Mouse (Mus musculus) kidney, postnatal 0 days (tissue): ENCODE measurements around the gene Fgfr2. TPM values are rescaled to one million over a fixed set of nuclear protein-coding genes. Genes with fewer than 3 reads are reported as not detected.
A peak's percentile ranks its signal among the peaks of the same experiment; 100 is the strongest.

Experiments
- ATAC-seq: fragments of 200-750 bp; cut with Nextera tagmentation; replicated peaks from 2 replicates; pipeline ENCODE4 v1.8.0; 2017; ENCODE audit warnings: low read depth, moderate number of reproducible peaks, moderate TSS enrichment, moderate library complexity; ENCODE audit not compliant: low FRiP score
- DNase-seq: peaks from one replicate; pipeline ENCODE4 v3.0.0-alpha.2; 2016; ENCODE audit warnings: low spot score
- H3K27ac ChIP-seq: fragments of 300-500 bp; sonication (generic); 2 replicates; pipeline ENCODE4 v1.5.1; 2014; ENCODE audit warnings: mild to moderate bottlenecking
- H3K27me3 ChIP-seq: fragments of 300-500 bp; sonication (generic); 2 replicates; pipeline ENCODE4 v1.6.1; 2014; ENCODE audit warnings: low read length, mixed read lengths; ENCODE audit not compliant: insufficient read depth
- H3K36me3 ChIP-seq: fragments of 300-500 bp; sonication (generic); 2 replicates; pipeline ENCODE4 v1.6.1; 2014; ENCODE audit warnings: low read length, mixed read lengths; ENCODE audit not compliant: insufficient read depth
- H3K4me1 ChIP-seq: fragments of 300-500 bp; sonication (generic); replicated peaks from 2 replicates; pipeline ENCODE4 v1.6.1; 2014; ENCODE audit warnings: antibody characterized with exemption, low read length, mixed read lengths; ENCODE audit not compliant: insufficient read depth
- H3K4me2 ChIP-seq: fragments of 300-500 bp; sonication (generic); 2 replicates; pipeline ENCODE4 v1.6.1; 2014; ENCODE audit warnings: mild to moderate bottlenecking, low read length, moderate library complexity, mixed read lengths
- H3K4me3 ChIP-seq: fragments of 300-500 bp; sonication (generic); replicated peaks from 2 replicates; pipeline ENCODE4 v1.5.1; 2014; ENCODE audit warnings: low read depth, low read length
- H3K9ac ChIP-seq: fragments of 300-500 bp; sonication (generic); 2 replicates; pipeline ENCODE4 v1.6.1; 2014; ENCODE audit warnings: low read depth, low read length
- H3K9me3 ChIP-seq: fragments of 300-500 bp; sonication (generic); replicated peaks from 2 replicates; pipeline ENCODE4 v1.6.1; 2016; ENCODE audit warnings: low read length, inconsistent platforms, mixed read lengths
- CTCF ChIP-seq: IDR thresholded peaks from 2 replicates; pipeline ENCODE4 v1.5.1; 2016; ENCODE audit warnings: antibody characterized with exemption, low read depth, mild to moderate bottlenecking, moderate library complexity
- WGBS: fragments of 180-500 bp; shearing (Covaris S2); extraction: QIAGEN DNeasy Blood & Tissue Kit; methylation state at CpG from one replicate; pipeline ENCODE4 v1.1.7; 2014; 5-methylcytosine and 5-hydroxymethylcytosine counted together
- polyA plus RNA-seq: library from polyadenylated mRNA; unstranded; fragments of >200 nt; fragmentation: Nextera tagmentation; extraction: Ambion mirVana; gene quantifications from 2 replicates; pipeline ENCODE4 v1.2.1, GENCODE M21; 2015

Gene Fgfr2
- polyA plus RNA-seq, 1 experiment from 2014 or later = 79.8 TPM

DNA sequence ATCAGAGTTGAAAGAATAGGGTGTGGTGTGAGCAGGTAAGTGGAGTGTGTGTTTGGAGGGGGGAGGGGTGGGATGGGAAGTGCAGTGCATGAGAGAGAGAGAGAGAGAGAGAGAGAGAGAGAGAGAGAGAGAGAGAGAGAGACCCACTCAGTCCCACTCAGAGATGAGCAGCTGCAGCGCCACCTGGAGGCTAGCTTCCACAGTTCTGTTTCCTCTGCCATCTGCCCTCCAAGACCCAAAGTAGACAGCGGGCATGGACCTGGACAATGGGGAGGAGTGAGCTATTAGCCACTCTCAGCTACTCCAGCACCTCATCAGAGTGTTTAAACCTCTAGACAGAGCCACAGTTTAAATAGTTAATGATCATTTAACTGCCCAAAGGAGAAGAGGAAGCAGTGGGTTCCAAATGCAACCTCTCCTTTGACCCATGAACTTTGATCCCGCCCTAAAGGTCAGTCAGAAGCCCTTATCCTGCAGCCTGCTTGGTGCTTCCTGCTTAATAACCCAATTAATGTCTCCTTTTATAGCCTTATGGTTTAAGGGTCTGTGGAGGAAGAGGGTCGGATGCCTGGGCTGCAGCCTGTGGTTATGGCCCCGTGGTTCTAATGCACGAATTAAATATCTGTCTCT is 1322.6 kb downstream of the Fgfr2 start:
- H3K4me1 ChIP-seq = peaks cover 7% of the 10 kb centered on the region; the same call in 1 of the 2 replicates
- no peak overlapping the region for H3K9ac ChIP-seq
- H3K4me2 ChIP-seq = 0 out of 2 replicates have a peak overlapping the region, but pooled peaks have one; percentile 37
- ATAC-seq = no peak
- no peak overlapping the region for H3K27ac ChIP-seq
- DNase-seq = peak; percentile 33
- H3K4me3 ChIP-seq = no peak overlapping the region
- H3K9me3 ChIP-seq = no peaks in the 10 kb centered on the region
- no peaks in the 10 kb centered on the region for H3K36me3 ChIP-seq
- TF ChIP-seq CTCF = peak; percentile 64
- 12% methylated on average over 6 of the region's 6 CpGs for WGBS
- H3K27me3 ChIP-seq = no peaks in the 10 kb centered on the region

DNA sequence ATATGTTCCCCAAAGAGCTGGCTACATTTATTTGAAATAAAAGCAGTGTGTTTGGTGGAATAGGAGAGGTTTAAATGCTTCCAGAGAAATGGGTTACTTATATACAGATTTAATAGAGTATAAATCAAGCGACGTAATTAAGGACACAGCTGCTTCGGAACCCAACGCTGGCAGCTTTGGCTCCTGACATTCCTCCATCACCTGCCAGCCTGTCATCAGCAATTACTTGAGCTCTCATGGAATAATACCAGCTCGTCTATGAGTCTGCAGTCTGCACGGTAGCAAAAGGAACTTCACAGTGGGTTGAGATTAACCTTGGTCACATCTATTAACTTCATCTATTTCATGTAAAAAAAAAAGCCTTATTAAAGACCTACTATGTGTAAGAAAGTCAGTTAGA is 1326.0 kb downstream of the Fgfr2 start:
- no peaks in the 10 kb centered on the region for H3K36me3 ChIP-seq
- H3K4me1 ChIP-seq = peaks cover 7% of the 10 kb centered on the region; the same call in 1 of the 2 replicates
- no peak for DNase-seq
- no peak overlapping the region for H3K4me3 ChIP-seq
- WGBS = 65% methylated on average over 6 of the region's 6 CpGs
- no peak overlapping the region for H3K9ac ChIP-seq
- TF ChIP-seq CTCF = no peak
- H3K4me2 ChIP-seq = no peak overlapping the region
- H3K27me3 ChIP-seq = no peaks in the 10 kb centered on the region
- no peak for ATAC-seq
- H3K9me3 ChIP-seq = no peaks in the 10 kb centered on the region
- H3K27ac ChIP-seq = no peak overlapping the region

DNA sequence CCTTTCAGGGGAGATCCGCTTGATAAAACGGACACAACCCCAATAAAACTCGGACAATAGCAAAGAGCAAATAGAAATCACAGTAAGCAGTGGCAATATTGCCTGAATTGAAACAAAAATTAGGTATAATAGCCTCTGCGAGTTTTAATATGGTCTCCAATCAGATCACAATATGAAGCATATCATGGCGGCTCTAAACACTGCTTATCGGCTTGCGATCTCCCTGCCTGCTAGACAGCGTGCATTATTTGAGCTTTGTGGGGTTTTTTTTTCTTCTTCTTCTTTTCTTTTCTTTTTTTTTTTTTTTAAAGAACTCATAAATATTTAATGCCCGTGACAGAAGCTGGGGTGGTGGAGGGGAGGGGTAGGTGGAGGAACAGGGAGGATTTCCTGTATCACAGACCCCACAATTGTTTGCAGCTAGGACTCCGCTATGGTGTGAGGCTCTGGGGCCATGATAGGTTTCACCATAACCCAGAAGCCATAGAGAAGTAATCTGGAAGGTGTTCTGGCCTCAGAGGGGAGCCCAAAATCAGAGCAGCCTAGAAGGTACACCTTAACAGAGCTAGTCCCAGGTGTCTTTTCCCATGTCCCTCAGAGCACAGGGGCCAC is 1334.4 kb downstream of the Fgfr2 start:
- no peak for DNase-seq
- no peaks in the 10 kb centered on the region for H3K4me1 ChIP-seq
- 50% methylated on average over 10 of the region's 10 CpGs for WGBS
- no peaks in the 10 kb centered on the region for H3K9me3 ChIP-seq
- no peaks in the 10 kb centered on the region for H3K27me3 ChIP-seq
- no peak for ATAC-seq
- no peak overlapping the region for H3K4me3 ChIP-seq
- no peak overlapping the region for H3K4me2 ChIP-seq
- H3K27ac ChIP-seq = no peak overlapping the region
- H3K9ac ChIP-seq = no peak overlapping the region
- no peak for TF ChIP-seq CTCF
- no peaks in the 10 kb centered on the region for H3K36me3 ChIP-seq

DNA sequence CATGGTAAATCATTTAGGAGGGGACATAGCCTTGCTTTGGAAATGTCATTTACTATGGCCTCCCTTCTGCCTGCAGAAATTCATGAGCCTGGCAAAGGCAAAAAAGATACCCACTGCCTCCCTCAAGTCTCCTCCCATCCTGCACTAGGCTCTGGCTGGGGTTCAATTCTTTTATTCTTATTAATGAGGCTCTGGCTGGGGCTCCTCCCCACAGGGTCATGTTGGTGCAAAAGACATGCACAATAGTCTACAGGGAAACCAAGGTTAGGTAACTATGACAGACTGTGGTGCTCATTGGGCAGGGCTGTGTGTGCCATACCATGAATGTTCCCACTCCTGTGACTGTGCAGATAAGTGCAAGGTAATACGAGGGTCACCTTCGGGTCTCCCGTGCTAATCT is 1337.4 kb downstream of the Fgfr2 start:
- no peak for TF ChIP-seq CTCF
- Histone ChIP-seq H3K4me1 (no peaks in the 10 kb centered on the region), H3K27me3 (no peaks in the 10 kb centered on the region), H3K9me3 (no peaks in the 10 kb centered on the region), H3K9ac (no peak overlapping the region), H3K4me3 (no peak overlapping the region), H3K27ac (no peak overlapping the region), H3K36me3 (no peaks in the 10 kb centered on the region), H3K4me2 (no peak overlapping the region)
- ATAC-seq = no peak
- DNase-seq = no peak
- WGBS = 94% methylated on average over 3 of the region's 3 CpGs

DNA sequence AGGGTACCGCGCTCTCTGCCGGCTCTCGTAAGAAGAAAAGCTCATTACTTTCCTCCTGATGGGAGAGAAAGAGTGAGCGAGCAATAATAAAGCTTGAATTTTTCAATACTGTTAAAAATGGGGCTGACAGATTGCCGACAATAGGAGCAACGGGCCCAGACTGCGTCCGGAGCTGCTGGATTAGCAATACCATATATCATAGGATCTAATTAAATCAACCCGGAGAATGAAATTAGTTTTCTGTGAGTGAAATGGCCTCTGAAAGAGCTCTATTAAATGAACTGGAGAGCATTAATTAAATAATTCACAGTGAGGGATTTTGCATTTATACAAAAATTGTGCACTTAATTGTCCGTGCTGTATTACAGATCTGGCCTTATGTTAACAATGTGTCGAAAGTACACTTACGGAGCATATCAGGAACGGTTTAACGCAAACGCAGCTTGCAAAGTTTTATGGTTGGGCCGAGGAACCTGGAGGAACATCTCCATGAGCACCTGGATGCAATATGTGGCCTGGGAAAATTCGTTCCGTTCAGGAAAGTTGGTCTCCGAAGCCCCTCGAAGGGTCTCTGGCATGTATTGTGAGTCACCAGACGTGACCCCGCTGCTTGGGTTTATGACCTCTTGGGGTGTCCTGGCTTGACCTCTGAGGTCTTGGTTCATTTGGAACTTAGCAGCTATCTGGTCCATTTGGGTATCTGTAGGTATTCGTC is 1344.7 kb downstream of the Fgfr2 start:
- Histone ChIP-seq H3K27me3 (no peaks in the 10 kb centered on the region; the same call in 1 of the 2 replicates), H3K4me2 (no peak overlapping the region), H3K27ac (no peak overlapping the region), H3K9me3 (no peaks in the 10 kb centered on the region), H3K4me1 (peaks cover 5% of the 10 kb centered on the region; the same call in 1 of the 2 replicates), H3K4me3 (no peak overlapping the region), H3K36me3 (no peaks in the 10 kb centered on the region), H3K9ac (no peak overlapping the region)
- ATAC-seq (no peak), DNase-seq (no peak)
- WGBS = 61% methylated on average over 24 of the region's 24 CpGs
- TF ChIP-seq CTCF = no peak

DNA sequence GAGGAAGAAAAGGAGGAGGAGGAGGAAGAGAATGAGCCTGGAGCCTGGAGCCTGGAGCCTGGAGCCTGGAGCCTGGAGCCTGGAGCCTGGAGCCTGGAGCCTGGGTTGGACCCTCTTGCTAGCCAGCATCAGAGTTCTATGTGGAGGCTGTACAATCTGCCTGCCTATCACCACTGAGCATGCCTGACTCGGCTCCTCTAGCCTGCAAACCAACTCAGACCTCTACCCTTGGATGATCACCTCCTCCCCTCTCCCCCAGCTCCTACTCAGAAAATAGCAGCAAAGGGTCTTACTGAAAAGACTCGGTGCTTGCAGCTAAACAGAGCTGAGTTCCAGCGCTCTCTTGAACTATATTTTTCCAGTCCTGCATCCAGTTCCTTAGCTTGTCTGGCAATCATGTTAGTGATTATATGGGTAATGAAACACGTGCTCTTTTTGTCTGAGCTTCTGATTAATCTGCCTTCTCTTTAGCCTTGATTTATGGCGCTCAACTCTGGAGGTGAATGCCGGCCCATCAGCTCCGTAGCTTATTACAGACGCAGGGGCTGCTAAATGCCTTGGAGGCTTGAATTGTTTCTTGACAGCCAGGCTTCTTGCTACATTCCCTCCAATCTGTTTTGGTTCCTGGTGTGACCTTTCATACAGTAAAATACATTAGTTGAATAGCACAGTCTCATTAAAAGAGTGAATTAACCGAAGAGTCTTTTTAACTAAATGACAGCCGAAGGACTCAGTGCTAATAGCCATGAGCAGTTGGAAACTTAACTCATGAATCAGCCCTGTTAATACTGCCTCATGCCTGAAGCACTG is 1345.5 kb downstream of the Fgfr2 start:
- H3K4me2 ChIP-seq = peak overlapping the region; percentile 10; the same call in 1 of the 2 replicates
- peak; percentile 13; the same call in 1 of the 2 replicates for ATAC-seq

More for the DNA sequence above, 1345.5 kb downstream of the Fgfr2 start:
- TF ChIP-seq CTCF = no peak
- no peaks in the 10 kb centered on the region for H3K9me3 ChIP-seq
- no peak overlapping the region for H3K9ac ChIP-seq
- peak; percentile 51 for DNase-seq
- no peaks in the 10 kb centered on the region for H3K36me3 ChIP-seq
- 12% methylated on average over 10 of the region's 10 CpGs for WGBS
- no peak overlapping the region for H3K4me3 ChIP-seq
- no peaks in the 10 kb centered on the region; the same call in 1 of the 2 replicates for H3K27me3 ChIP-seq
- no peak overlapping the region for H3K27ac ChIP-seq
- H3K4me1 ChIP-seq = peaks cover 5% of the 10 kb centered on the region; the same call in 1 of the 2 replicates
